Mouse (Mus musculus) ES-Bruce4 (cell line): ENCODE results near the gene Bcl2.

Experiments
- CTCF ChIP-seq: IDR thresholded peaks from one replicate; pipeline ENCODE4 v1.8.1; 2011; ENCODE audit warnings: low read depth, low read length
- POLR2A ChIP-seq: IDR thresholded peaks from one replicate; pipeline ENCODE4 v1.8.1; 2011; ENCODE audit warnings: low read length; ENCODE audit not compliant: insufficient read depth

DNA sequence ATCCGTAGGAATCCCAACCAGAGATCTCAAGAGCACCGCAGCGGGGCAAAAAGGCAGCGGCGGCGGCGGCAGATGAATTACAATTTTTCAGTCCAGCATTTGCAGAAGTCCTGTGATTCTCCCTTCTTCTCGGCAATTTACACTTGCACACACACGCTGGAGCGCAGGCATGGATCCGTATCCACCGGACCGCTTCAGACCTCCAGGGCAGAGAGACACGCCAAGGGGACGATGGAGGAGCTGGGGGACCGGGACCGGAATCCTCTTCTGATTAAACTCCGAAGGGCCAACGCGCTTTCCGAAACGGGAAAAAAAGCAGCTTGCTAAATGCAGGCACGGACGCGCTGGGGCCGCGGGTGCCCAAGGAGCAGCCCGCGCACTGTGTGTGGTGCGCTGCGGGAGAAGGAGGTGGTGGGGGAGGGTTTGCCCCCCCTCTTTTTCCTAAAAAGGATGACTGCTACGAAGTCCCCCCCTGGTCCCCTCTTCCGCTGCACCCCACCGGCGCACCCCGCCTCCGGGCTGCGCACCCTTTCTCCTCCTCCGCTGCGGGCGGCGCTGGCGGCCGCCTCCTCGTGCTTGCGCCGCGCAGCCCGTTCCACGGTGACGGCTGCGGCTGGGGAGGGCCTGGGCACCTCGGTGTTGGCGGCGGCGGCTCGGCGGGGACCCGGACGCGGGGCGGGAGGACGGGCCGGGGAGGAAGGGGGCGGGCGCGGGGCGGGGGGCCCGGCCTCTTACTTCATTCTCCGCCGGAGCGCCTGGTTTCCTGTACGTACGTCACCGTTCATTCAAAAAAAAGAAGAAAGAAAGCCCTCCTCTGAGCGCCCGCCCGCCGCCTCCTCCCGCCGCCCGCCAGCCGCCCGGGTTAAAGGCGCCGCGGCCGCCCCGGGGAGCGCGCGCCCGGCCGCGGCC, at the start of gene Bcl2:
- no peak for TF ChIP-seq CTCF
- no peak for TF ChIP-seq POLR2A
